Mouse (Mus musculus): ENCODE results near the gene Il4i1. TPM values are rescaled to one million over a fixed set of nuclear protein-coding genes. Genes with fewer than 3 reads are reported as not detected.

The Il4i1 gene
- 1.1 TPM in 2 replicates for polyA plus RNA-seq (2014; fragmentation: Nextera tagmentation; extraction: Ambion mirVana)

DNA sequence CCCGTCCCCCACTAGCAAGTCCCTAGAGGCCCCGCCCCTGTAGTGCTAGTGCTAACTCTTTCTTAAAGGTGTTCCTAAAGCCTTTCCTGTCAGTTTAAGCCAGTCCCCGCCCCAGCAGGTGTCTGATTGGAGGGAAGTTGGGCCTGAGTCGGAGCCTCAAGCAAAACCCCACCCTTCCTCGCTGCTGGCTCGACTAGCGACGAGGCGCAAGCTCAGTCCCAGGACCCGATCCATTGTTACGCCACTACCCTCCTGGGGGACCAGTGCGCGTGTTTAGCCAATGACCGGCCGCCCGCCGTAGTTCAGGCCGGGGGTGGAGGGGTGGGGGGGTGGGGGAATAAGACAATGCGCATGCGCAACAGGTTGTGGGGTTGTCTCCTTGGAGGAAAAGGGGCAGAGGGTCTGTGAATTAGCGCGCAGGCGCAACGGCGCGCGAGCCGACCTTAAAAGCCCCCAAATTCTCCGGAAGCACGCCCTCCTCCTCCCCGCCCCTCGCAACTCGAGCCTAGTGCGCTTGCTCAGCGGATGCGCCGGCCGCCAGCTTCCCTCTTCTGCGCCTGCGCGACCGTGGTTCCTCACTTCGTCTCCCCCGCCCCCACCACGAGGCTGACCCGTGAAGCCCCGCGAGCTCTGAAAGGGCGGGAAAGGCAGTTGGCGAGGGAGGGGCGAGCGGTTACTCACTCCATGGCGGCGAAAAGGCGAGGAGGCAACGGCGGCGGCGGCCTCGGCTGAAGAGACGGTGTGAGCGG lies at the start of gene Il4i1, which contains the start of gene Nup62:
TSS of gene Il4i1 (plus strand) at position 667 of the 749 bp plus-strand sequence.
TSS of gene Nup62 (plus strand) at position 368 of the 749 bp plus-strand sequence.
- H3K27me3 ChIP-seq (ENCODE audit: control insufficient read depth, insufficient read depth, low read length), result no peaks in the 10 kb centered on the region
- H3K36me3 ChIP-seq (ENCODE audit: control insufficient read depth, insufficient read depth, low read length), result peaks cover 5% of the 10 kb centered on the region; the same call in 1 of the 2 replicates
- peak within 1 kb of the TSS; percentile 81 for H3K4me3 ChIP-seq (ENCODE audit: low read depth, low read length)
- DNase-seq (ENCODE audit: low spot score) (peak; percentile 100), ATAC-seq (ENCODE audit: insufficient number of reproducible peaks, low FRiP score, low TSS enrichment, low read depth) (peak; percentile 96)
- H3K9ac ChIP-seq (ENCODE audit: low read length), result peak within 1 kb of the TSS; percentile 97
- no peaks in the 10 kb centered on the region for H3K9me3 ChIP-seq (ENCODE audit: control insufficient read depth, low read length)
- H3K27ac ChIP-seq (replicated peaks; ENCODE audit: low read depth, low read length), result peak within 1 kb of the TSS; percentile 95
- under 1% methylated on average over 57 of the region's 62 CpGs for WGBS
- H3K4me2 ChIP-seq (ENCODE audit: low read depth, severe bottlenecking), result peak within 1 kb of the TSS; percentile 90
- peaks cover 23% of the 10 kb centered on the region for H3K4me1 ChIP-seq (ENCODE audit: control insufficient read depth, insufficient read depth, low read length)

DNA sequence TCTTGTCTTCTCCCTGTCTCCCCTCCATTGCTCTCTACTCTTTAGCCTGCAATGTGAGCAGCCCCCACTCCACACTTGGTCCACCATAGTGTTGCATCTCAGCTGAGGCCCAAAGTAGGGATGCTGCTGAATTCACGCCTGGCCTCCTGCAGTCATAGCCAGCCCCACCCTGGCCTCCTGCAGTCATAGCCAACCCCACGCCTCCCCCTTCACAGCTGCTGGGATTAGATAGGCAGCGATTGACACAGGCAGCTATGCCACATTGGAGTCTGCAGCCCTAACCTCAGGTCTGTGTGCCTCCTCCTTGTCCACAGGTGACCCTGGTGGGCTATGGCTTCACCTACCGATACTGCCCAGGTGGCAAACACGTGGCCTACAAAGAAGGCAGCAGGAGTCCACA lies 48.1 kb upstream of the Il4i1 start:
- H3K9ac ChIP-seq (ENCODE audit: low read length), result no peak overlapping the region
- ATAC-seq (ENCODE audit: insufficient number of reproducible peaks, low FRiP score, low TSS enrichment, low read depth) (no peak), DNase-seq (ENCODE audit: low spot score) (no peak)
- 82% methylated on average over 5 of the region's 5 CpGs for WGBS
- H3K27ac ChIP-seq (replicated peaks; ENCODE audit: low read depth, low read length), result no peak overlapping the region
- peaks cover 8% of the 10 kb centered on the region; the same call in 1 of the 2 replicates for H3K36me3 ChIP-seq (ENCODE audit: control insufficient read depth, insufficient read depth, low read length)
- H3K4me2 ChIP-seq (ENCODE audit: low read depth, severe bottlenecking), result no peak overlapping the region
- no peaks in the 10 kb centered on the region for H3K27me3 ChIP-seq (ENCODE audit: control insufficient read depth, insufficient read depth, low read length)
- H3K4me1 ChIP-seq (ENCODE audit: control insufficient read depth, insufficient read depth, low read length), result no peaks in the 10 kb centered on the region
- H3K9me3 ChIP-seq (ENCODE audit: control insufficient read depth, low read length), result no peaks in the 10 kb centered on the region
- H3K4me3 ChIP-seq (ENCODE audit: low read depth, low read length), result no peak overlapping the region

- peaks cover 6% of the 10 kb centered on the region; the same call in 1 of the 2 replicates for H3K36me3 ChIP-seq (ENCODE audit: control insufficient read depth, insufficient read depth, low read length)
- peak; percentile 93 for DNase-seq (ENCODE audit: low spot score)
These were observed 46.1 kb upstream of the Il4i1 start for GRCm38 (mm10) chr7:44770046-44770578.

DNA sequence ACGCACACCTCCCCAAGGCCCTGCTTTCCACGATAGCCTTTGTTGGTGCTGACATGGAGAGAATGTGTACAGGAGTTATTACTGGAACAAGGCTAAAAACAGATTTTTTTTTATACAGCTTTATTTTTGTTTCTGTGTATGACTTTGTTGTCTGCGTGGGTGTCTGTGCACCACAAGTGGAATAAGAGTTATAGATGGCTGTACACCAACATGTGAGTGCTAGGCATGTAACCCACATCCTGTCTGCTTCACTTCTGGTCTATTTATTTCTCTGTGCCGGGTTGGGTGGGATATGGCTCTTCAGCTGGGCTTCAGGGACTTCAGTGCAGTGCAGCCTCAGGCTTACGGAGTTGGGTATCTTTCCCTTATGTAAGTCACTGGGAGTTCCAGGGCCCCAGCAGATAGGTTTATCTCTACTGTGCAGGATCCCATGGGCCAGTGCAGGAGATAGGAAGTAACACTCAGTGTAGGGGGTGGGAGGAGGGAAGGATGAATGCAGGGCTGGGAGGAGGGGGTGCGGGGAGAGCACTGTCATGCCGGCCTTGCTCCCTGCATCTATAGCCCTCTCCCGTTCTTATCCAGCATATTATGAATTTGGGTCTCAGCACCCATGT lies 43.5 kb upstream of the Il4i1 start:
- Histone ChIP-seq H3K4me1 (ENCODE audit: control insufficient read depth, insufficient read depth, low read length) (no peaks in the 10 kb centered on the region), H3K4me3 (ENCODE audit: low read depth, low read length) (no peak overlapping the region), H3K27me3 (ENCODE audit: control insufficient read depth, insufficient read depth, low read length) (no peaks in the 10 kb centered on the region), H3K36me3 (ENCODE audit: control insufficient read depth, insufficient read depth, low read length) (peaks cover 8% of the 10 kb centered on the region; the same call in 1 of the 2 replicates), H3K9ac (ENCODE audit: low read length) (no peak overlapping the region), H3K4me2 (ENCODE audit: low read depth, severe bottlenecking) (no peak overlapping the region), H3K27ac (replicated peaks; ENCODE audit: low read depth, low read length) (no peak overlapping the region), H3K9me3 (ENCODE audit: control insufficient read depth, low read length) (no peaks in the 10 kb centered on the region)
- no peak for ATAC-seq (ENCODE audit: insufficient number of reproducible peaks, low FRiP score, low TSS enrichment, low read depth)
- DNase-seq (ENCODE audit: low spot score), result no peak
- 92% methylated on average over 8 of the region's 8 CpGs for WGBS

More at GRCm38 (mm10) chr7:44770046-44770578, 46.1 kb upstream of the Il4i1 start:
- H3K9me3 ChIP-seq (ENCODE audit: control insufficient read depth, low read length), result no peaks in the 10 kb centered on the region
- 14% methylated on average over 6 of the region's 6 CpGs for WGBS
- no peaks in the 10 kb centered on the region for H3K27me3 ChIP-seq (ENCODE audit: control insufficient read depth, insufficient read depth, low read length)
- no peak overlapping the region for H3K9ac ChIP-seq (ENCODE audit: low read length)
- H3K4me3 ChIP-seq (ENCODE audit: low read depth, low read length), result no peak overlapping the region
- no peak for ATAC-seq (ENCODE audit: insufficient number of reproducible peaks, low FRiP score, low TSS enrichment, low read depth)
- H3K4me1 ChIP-seq (ENCODE audit: control insufficient read depth, insufficient read depth, low read length), result no peaks in the 10 kb centered on the region
- H3K27ac ChIP-seq (replicated peaks; ENCODE audit: low read depth, low read length), result no peak overlapping the region
- no peak overlapping the region for H3K4me2 ChIP-seq (ENCODE audit: low read depth, severe bottlenecking)

DNA sequence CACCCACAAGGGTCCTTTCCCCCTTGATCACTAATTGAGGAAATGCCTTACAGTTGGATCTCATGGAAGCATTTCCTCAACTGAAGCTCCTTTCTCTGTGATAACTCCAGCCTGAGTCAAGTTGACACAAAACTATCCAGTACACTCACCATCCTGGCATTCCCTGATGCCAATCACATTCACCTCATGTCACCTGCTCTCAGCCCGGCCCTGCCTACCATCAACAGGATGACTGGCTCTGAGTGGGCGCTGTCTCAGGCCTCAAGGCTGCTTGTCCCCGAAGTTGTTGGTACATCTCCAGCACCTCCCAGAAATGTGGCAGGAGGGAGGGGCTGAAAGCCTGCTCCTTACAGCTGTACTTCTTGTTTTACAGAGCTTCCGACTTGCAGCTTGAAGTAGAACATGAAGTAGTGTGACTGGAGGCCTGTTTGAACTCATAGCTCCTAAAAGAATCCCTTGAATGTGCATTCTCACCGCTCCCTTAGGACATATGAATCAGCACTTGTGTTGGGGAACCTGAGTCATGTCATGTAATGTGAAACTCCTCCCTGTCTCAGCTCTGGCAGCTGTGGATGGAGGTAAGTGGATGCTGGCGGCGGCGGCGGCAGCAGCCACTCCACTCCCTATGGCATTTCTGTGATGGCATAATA lies 39.2 kb upstream of the Il4i1 start:
- Histone ChIP-seq H3K4me3 (ENCODE audit: low read depth, low read length) (no peak overlapping the region), H3K36me3 (ENCODE audit: control insufficient read depth, insufficient read depth, low read length) (peaks cover 5% of the 10 kb centered on the region; the same call in 1 of the 2 replicates), H3K9me3 (ENCODE audit: control insufficient read depth, low read length) (no peaks in the 10 kb centered on the region), H3K4me1 (ENCODE audit: control insufficient read depth, insufficient read depth, low read length) (no peaks in the 10 kb centered on the region), H3K27me3 (ENCODE audit: control insufficient read depth, insufficient read depth, low read length) (no peaks in the 10 kb centered on the region), H3K4me2 (ENCODE audit: low read depth, severe bottlenecking) (no peak overlapping the region), H3K27ac (replicated peaks; ENCODE audit: low read depth, low read length) (no peak overlapping the region), H3K9ac (ENCODE audit: low read length) (no peak overlapping the region)
- ATAC-seq (ENCODE audit: insufficient number of reproducible peaks, low FRiP score, low TSS enrichment, low read depth) (no peak), DNase-seq (ENCODE audit: low spot score) (no peak)
- 89% methylated on average over 9 of the region's 9 CpGs for WGBS

DNA sequence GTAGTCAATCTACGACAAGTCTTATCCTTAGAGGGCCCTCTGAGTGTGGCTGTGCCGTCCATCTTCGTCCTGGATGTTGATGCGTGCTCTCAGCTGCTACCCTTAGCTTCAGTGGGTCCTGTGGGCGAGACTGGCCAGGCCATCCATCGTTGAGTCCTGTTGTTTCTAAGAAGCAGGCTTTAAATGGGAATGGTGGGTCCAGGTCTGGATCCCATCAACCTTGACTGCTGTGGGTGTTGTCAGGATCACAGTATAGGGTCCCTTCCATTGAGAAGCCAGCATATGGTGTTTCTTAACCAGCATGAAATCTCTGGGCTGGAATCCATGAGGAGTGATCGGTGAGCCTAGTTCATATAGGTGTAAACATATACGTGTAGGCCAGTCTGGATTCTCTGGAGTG lies 36.1 kb upstream of the Il4i1 start:
- WGBS, result 87% methylated on average over 8 of the region's 8 CpGs
- Histone ChIP-seq H3K27ac (replicated peaks; ENCODE audit: low read depth, low read length) (no peak overlapping the region), H3K4me2 (ENCODE audit: low read depth, severe bottlenecking) (no peak overlapping the region), H3K27me3 (ENCODE audit: control insufficient read depth, insufficient read depth, low read length) (no peaks in the 10 kb centered on the region), H3K4me3 (ENCODE audit: low read depth, low read length) (no peak overlapping the region), H3K4me1 (ENCODE audit: control insufficient read depth, insufficient read depth, low read length) (no peaks in the 10 kb centered on the region), H3K36me3 (ENCODE audit: control insufficient read depth, insufficient read depth, low read length) (peaks cover 5% of the 10 kb centered on the region; the same call in 1 of the 2 replicates), H3K9ac (ENCODE audit: low read length) (no peak overlapping the region), H3K9me3 (ENCODE audit: control insufficient read depth, low read length) (no peaks in the 10 kb centered on the region)
- DNase-seq (ENCODE audit: low spot score) (no peak), ATAC-seq (ENCODE audit: insufficient number of reproducible peaks, low FRiP score, low TSS enrichment, low read depth) (no peak)

DNA sequence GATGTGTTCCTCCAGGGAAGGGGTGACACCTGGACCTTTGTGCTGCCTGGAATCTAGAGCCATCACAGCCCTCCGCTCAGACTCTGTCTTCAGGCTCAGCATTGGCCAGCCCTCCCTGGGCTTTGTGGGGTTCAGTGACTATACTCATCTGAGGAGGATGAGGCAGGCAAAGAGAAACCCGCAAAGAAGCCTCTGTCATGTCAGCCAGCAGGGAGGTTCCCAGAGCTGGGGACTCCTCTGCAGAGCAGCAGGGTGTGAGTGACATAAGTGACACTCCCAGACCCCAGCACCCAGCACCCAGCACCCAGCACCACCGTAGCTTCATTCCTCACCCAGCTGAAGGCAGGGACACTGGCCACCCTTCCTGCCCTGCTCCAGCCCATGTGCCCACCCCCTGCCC lies 26.7 kb upstream of the Il4i1 start:
- H3K9me3 ChIP-seq (ENCODE audit: control insufficient read depth, low read length), result no peaks in the 10 kb centered on the region
- DNase-seq (ENCODE audit: low spot score), result no peak
- no peaks in the 10 kb centered on the region for H3K27me3 ChIP-seq (ENCODE audit: control insufficient read depth, insufficient read depth, low read length)
- H3K27ac ChIP-seq (replicated peaks; ENCODE audit: low read depth, low read length), result no peak overlapping the region
- H3K4me1 ChIP-seq (ENCODE audit: control insufficient read depth, insufficient read depth, low read length), result no peaks in the 10 kb centered on the region
- H3K36me3 ChIP-seq (ENCODE audit: control insufficient read depth, insufficient read depth, low read length), result no peaks in the 10 kb centered on the region
- no peak overlapping the region for H3K9ac ChIP-seq (ENCODE audit: low read length)
- no peak overlapping the region for H3K4me3 ChIP-seq (ENCODE audit: low read depth, low read length)
- WGBS, result 78% methylated on average over 3 of the region's 3 CpGs
- ATAC-seq (ENCODE audit: insufficient number of reproducible peaks, low FRiP score, low TSS enrichment, low read depth), result no peak
- no peak overlapping the region for H3K4me2 ChIP-seq (ENCODE audit: low read depth, severe bottlenecking)

DNA sequence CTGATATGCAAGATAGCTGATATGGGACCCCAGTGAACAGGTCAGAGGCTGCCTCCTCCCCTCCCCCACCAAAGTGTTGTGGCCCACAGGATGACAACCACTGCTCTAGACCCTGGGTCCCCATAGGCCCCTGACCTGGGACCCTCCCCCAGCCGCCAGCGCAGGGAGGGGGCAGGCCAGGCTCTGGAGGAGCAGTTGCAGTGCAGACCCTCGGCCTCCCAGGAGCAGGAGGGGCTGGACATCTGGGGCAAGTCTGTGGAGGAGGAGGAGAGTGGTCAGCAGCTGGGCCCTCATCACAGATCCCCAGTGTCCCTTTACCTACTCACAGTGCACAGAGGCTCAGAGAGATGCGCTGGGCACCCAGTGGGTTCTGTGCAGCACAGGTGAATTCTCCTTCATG lies 26.1 kb upstream of the Il4i1 start:
- no peaks in the 10 kb centered on the region for H3K36me3 ChIP-seq (ENCODE audit: control insufficient read depth, insufficient read depth, low read length)
- DNase-seq (ENCODE audit: low spot score) (no peak), ATAC-seq (ENCODE audit: insufficient number of reproducible peaks, low FRiP score, low TSS enrichment, low read depth) (no peak)
- no peak overlapping the region for H3K4me2 ChIP-seq (ENCODE audit: low read depth, severe bottlenecking)
- H3K4me3 ChIP-seq (ENCODE audit: low read depth, low read length), result no peak overlapping the region
- no peaks in the 10 kb centered on the region for H3K4me1 ChIP-seq (ENCODE audit: control insufficient read depth, insufficient read depth, low read length)
- 60% methylated on average over 4 of the region's 4 CpGs for WGBS
- H3K27me3 ChIP-seq (ENCODE audit: control insufficient read depth, insufficient read depth, low read length), result no peaks in the 10 kb centered on the region
- no peak overlapping the region for H3K9ac ChIP-seq (ENCODE audit: low read length)
- H3K9me3 ChIP-seq (ENCODE audit: control insufficient read depth, low read length), result no peaks in the 10 kb centered on the region
- H3K27ac ChIP-seq (replicated peaks; ENCODE audit: low read depth, low read length), result no peak overlapping the region
